In the genomic region with DNA sequence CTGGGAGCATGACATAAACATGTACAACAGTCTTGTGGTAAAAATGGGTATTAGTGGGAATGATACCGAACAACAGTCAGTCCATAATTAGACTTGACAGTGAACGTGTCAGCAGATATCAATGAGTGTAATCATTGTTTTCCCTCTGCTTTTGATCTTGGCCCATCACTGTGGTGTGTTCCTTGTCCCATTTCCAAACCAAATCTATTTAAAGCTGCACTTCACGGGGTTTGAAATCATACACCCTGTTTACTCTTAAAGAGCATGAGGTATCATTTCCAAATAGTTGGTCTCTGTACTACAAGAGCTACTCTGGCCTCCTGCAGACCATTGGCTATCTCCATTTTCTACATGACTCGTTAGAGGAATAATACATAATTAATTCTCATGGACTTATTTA, we compare ENCODE assay signal across 17 mouse cellular contexts.
"Had no signal": no experiment of that assay in that cellular context is flagged by ENCODE, and none has a peak within 500 bp of the region (broad histone marks: within the 10 kb centered on the region; RNA-seq: fewer than 3 reads in every experiment).

No protein-coding gene starts in this region.

- H3K9ac ChIP-seq: limb, embryonic 12.5 days; limb, embryonic 15.5 days; liver, embryonic 14.5 days; liver, postnatal 0 days; lung, embryonic 14.5 days; midbrain, embryonic 13.5 days had no signal

- H3K27me3 ChIP-seq: limb, embryonic 12.5 days; limb, embryonic 15.5 days; midbrain, embryonic 13.5 days had no signal

- H3K4me1 ChIP-seq: midbrain, embryonic 13.5 days had no signal

- H3K4me2 ChIP-seq: limb, embryonic 12.5 days; limb, embryonic 15.5 days; liver, embryonic 11.5 days; lung, embryonic 14.5 days; midbrain, embryonic 13.5 days had no signal

- ATAC-seq: liver, postnatal 0 days; lung, postnatal 0 days; midbrain, embryonic 13.5 days had no signal

- DNase-seq: kidney, adult 9 months; kidney, postnatal 14 days; kidney, postnatal 4 days; left cerebral cortex, postnatal 4 days; liver, postnatal 0 days; lung, embryonic 14.5 days; thymus, adult 2 months; thymus, postnatal 14 days; thymus, postnatal 4 days had no signal

- H3K9me3 ChIP-seq: limb, embryonic 12.5 days; limb, embryonic 15.5 days; midbrain, embryonic 13.5 days had no signal

- H3K27ac ChIP-seq: limb, embryonic 12.5 days; limb, embryonic 15.5 days; liver, embryonic 14.5 days; macrophage; midbrain, embryonic 13.5 days; stomach, postnatal 0 days had no signal

- H3K4me3 ChIP-seq: limb, embryonic 12.5 days; limb, embryonic 15.5 days; midbrain, embryonic 13.5 days had no signal

- H3K36me3 ChIP-seq: limb, embryonic 12.5 days; limb, embryonic 15.5 days; midbrain, embryonic 13.5 days had no signal
